Mouse (Mus musculus) kidney, embryonic 14.5 days (tissue): ENCODE data around the gene Pex3. TPM values are rescaled to one million over a fixed set of nuclear protein-coding genes. Genes with fewer than 3 reads are reported as not detected.

ENCODE experiments used
- ATAC-seq: fragments of 200-750 bp; cut with Nextera tagmentation; 2 replicates; pipeline ENCODE4 v1.8.0; 2017; ENCODE audit warnings: moderate number of reproducible peaks, mild to moderate bottlenecking, moderate TSS enrichment, moderate library complexity; ENCODE audit not compliant: low FRiP score, low TSS enrichment
- H3K27ac ChIP-seq: fragments of 300-500 bp; sonication (generic); 2 replicates; pipeline ENCODE4 v1.5.1; 2014; ENCODE audit warnings: low read depth, mild to moderate bottlenecking, low read length, moderate library complexity, mixed read lengths
- H3K27me3 ChIP-seq: fragments of 300-500 bp; sonication (generic); 2 replicates; pipeline ENCODE4 v1.6.1; 2014; ENCODE audit warnings: mild to moderate bottlenecking, low read length; ENCODE audit not compliant: control insufficient read depth, insufficient read depth
- H3K36me3 ChIP-seq: fragments of 300-500 bp; sonication (generic); 2 replicates; pipeline ENCODE4 v1.6.1; 2014; ENCODE audit warnings: low read length, mixed read lengths; ENCODE audit not compliant: control insufficient read depth, insufficient read depth
- H3K4me1 ChIP-seq: fragments of 300-500 bp; sonication (generic); 2 replicates; pipeline ENCODE4 v1.6.1; 2014; ENCODE audit warnings: low read length, mixed read lengths; ENCODE audit not compliant: control insufficient read depth, insufficient read depth
- H3K4me2 ChIP-seq: fragments of 300-500 bp; sonication (generic); replicated peaks from 2 replicates; pipeline ENCODE4 v1.6.1; 2014; ENCODE audit warnings: low read depth, mild to moderate bottlenecking, low read length
- H3K4me3 ChIP-seq: fragments of 300-500 bp; sonication (generic); 2 replicates; pipeline ENCODE4 v1.5.1; 2014; ENCODE audit warnings: mild to moderate bottlenecking, low read length
- H3K9ac ChIP-seq: fragments of 300-500 bp; sonication (generic); 2 replicates; pipeline ENCODE4 v1.6.1; 2014; ENCODE audit warnings: low read depth, mild to moderate bottlenecking, low read length, moderate library complexity
- H3K9me3 ChIP-seq: fragments of 300-500 bp; sonication (generic); 2 replicates; pipeline ENCODE4 v1.6.1; 2016; ENCODE audit warnings: low read length; ENCODE audit not compliant: control insufficient read depth
- WGBS: fragments of 180-500 bp; shearing (Covaris S2); extraction: QIAGEN DNeasy Blood & Tissue Kit; methylation state at CpG from one replicate; pipeline ENCODE4 v1.1.7; 2014; 5-methylcytosine and 5-hydroxymethylcytosine counted together
- polyA plus RNA-seq: library from polyadenylated mRNA; unstranded; fragments of >200 nt; fragmentation: Nextera tagmentation; extraction: Ambion mirVana; gene quantifications from 2 replicates; pipeline ENCODE4 v1.2.1, GENCODE M21; 2014

Gene Pex3
- 29.7 and 30.4 TPM in 2 replicates for polyA plus RNA-seq

DNA sequence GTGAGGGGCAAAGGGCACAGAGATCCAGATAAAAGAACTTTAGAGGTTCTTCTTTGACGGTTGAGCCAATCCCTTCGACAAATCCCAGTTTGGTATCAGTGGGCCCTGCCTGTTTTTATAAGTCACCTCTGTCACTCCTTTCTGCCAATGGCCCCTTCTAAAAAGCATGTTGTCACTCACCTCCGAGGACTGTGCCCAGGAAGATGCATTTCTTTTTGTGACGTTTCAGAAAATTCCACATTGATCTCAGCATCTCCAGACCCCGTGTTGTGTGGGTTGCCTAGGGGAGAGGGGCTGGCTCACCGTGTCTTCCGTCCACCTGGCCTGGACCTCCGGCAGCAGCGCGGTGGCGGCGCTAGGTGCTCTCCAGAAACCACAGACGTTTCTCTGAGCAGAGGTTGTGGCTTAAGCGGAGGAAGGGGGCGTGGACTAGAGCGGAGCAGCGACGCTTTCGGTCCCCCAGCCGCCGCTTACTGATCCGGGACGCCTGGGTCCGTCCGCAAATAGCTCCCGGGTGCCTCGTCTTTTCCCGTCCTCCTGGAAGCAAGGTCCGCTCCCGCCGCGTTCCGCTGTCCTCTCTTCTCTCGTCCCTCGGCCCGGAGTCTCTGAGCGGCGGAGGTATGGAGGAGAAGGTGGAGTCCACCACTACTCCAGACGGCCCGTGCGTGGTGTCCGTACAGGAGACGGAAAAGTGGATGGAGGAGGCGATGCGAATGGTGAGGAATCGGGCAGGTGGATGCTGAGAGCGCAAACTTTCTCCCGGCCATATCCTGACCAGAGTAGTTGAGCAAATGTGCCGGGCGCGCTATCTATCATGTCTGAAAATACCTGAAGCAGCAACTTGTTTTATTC lies at the start of gene Pex3, which contains the start of gene Adat2:
Pex3 (minus strand) TSS at position 497 of the 852 bp plus-strand sequence.
Adat2 (plus strand) TSS at position 249 of the 852 bp plus-strand sequence.
- peak; percentile 98 for ATAC-seq
- H3K4me1 ChIP-seq = peaks cover 10% of the 10 kb centered on the region; the same call in 1 of the 2 replicates
- peak within 1 kb of the TSS; percentile 75 for H3K9ac ChIP-seq
- peak within 1 kb of the TSS; percentile 69 for H3K4me2 ChIP-seq
- peaks cover 2% of the 10 kb centered on the region; the same call in 1 of the 2 replicates for H3K36me3 ChIP-seq
- no peaks in the 10 kb centered on the region for H3K27me3 ChIP-seq
- under 1% methylated on average over 50 of the region's 51 CpGs for WGBS
- peak within 1 kb of the TSS; percentile 76 for H3K4me3 ChIP-seq
- H3K9me3 ChIP-seq = no peaks in the 10 kb centered on the region
- peak within 1 kb of the TSS; percentile 71 for H3K27ac ChIP-seq

DNA sequence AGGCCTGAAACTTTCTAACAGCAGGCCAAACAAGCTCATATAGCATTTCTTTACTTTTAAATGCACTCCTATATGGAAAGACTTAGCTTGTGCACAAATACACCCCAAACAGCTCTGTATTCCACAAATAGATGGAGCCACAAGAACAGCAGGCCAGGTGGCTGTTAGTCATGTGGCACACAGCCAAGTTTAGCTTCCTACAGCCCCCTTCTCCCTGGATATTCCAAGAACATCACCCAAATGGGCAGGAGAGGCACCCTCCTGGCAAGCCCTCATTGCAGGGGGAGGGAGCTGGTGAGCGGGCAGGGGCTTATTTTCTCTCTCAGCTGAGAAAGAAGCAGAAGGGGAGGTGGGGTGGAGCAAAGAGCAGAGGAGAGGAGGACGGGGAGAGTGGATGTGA lies 48.0 kb upstream of the Pex3 start:
- no peaks in the 10 kb centered on the region for H3K27me3 ChIP-seq
- no peaks in the 10 kb centered on the region for H3K9me3 ChIP-seq
- no peak overlapping the region for H3K4me3 ChIP-seq
- WGBS = 63% methylated on average over 2 of the region's 2 CpGs
- H3K9ac ChIP-seq = no peak overlapping the region
- ATAC-seq = no peak
- H3K4me2 ChIP-seq = no peak overlapping the region
- no peak overlapping the region for H3K27ac ChIP-seq
- no peaks in the 10 kb centered on the region for H3K4me1 ChIP-seq
- no peaks in the 10 kb centered on the region for H3K36me3 ChIP-seq

DNA sequence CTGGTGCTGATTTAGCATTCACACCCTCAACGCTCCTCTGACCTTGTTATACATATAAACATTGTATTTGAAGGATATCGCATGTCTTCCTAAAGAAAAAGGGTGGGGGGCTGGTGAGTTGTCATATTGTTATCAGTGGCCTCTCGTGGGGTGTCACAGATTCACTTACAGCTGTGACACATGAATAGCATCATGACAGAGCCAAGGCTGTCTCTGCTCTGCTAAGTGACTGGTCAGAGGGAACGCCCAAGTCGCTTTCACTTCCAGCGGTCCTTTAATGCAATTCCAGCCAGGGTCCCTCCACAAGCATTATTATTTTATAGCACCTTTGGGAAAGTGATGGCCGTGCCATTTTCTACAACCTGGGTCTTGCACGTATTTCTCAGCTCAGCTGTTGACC lies 44.5 kb upstream of the Pex3 start:
- Histone ChIP-seq H3K9ac (no peak overlapping the region), H3K4me2 (no peak overlapping the region), H3K36me3 (no peaks in the 10 kb centered on the region), H3K27me3 (no peaks in the 10 kb centered on the region), H3K4me1 (no peaks in the 10 kb centered on the region), H3K27ac (no peak overlapping the region), H3K4me3 (no peak overlapping the region), H3K9me3 (no peaks in the 10 kb centered on the region)
- WGBS = 51% methylated on average over 8 of the region's 8 CpGs
- no peak for ATAC-seq

DNA sequence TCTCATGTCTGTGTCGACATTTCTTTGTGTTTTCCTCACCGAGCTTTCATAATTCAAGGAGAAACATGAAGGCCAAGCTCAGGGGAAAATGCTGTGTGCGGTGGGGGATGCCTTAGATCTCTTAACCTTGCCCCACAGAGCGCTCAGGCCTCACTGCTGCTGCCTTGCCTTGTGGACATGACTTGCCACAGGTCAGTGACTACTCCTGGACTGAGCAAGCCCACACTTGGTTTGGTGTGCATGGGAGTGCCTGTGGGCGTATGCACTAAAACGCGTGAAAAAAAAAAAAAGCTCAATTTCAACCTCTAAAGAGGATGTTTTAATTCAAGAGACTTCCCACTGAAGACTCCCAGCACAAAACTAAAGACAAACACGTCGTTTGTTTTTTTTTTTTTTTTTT lies 43.9 kb upstream of the Pex3 start:
- WGBS = 49% methylated on average over 9 of the region's 9 CpGs
- Histone ChIP-seq H3K4me1 (no peaks in the 10 kb centered on the region), H3K36me3 (no peaks in the 10 kb centered on the region), H3K4me2 (no peak overlapping the region), H3K9me3 (no peaks in the 10 kb centered on the region), H3K9ac (no peak overlapping the region), H3K4me3 (no peak overlapping the region), H3K27me3 (no peaks in the 10 kb centered on the region), H3K27ac (no peak overlapping the region)
- ATAC-seq = peak; percentile 79

DNA sequence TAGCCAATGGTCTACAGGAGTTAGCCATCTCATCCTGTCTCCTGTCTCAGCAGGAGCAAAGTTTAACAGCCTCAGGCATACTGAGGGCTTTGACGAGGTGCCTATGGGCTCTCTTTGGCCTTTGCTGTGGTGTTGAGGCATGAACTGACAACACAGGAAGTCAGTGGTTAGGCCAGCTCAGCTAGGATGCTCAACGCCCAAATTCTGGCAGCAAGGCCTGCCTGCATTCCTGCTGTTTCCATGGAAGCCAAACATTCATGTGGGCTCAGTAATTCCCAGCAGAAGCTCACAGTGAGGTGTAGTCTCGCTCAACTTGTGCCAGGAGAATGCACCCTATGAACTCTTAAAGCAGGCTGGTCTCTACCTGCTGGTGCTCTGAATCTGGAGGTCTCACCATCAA lies 43.1 kb upstream of the Pex3 start:
- Histone ChIP-seq H3K4me2 (no peak overlapping the region), H3K4me3 (no peak overlapping the region), H3K9ac (no peak overlapping the region), H3K9me3 (no peaks in the 10 kb centered on the region), H3K4me1 (no peaks in the 10 kb centered on the region), H3K36me3 (no peaks in the 10 kb centered on the region), H3K27me3 (no peaks in the 10 kb centered on the region), H3K27ac (no peak overlapping the region)
- no peak for ATAC-seq
- 80% methylated on average over 3 of the region's 3 CpGs for WGBS

DNA sequence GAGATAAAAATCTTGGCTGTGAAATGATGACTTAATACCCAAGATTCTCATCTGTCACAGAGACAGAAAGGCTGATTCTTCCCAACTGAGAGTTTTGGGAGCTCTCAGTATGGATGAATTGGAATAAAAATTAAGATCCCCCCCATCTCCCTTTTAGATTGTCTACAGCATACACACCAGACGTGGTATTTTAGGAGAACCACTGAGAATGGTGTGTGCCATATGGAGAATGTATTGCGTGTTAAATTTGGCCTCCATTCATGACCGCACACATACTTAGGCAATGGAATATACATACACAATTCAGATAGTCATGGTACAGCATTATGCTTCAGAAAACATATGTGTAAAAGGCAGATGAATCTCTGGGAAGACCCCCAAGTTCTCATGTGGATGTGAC lies 40.6 kb upstream of the Pex3 start:
- Histone ChIP-seq H3K36me3 (no peaks in the 10 kb centered on the region), H3K4me1 (no peaks in the 10 kb centered on the region), H3K9me3 (no peaks in the 10 kb centered on the region), H3K27me3 (no peaks in the 10 kb centered on the region), H3K27ac (no peak overlapping the region), H3K9ac (no peak overlapping the region), H3K4me2 (no peak overlapping the region), H3K4me3 (no peak overlapping the region)
- ATAC-seq = no peak
- WGBS = 90% methylated on average over 3 of the region's 3 CpGs

DNA sequence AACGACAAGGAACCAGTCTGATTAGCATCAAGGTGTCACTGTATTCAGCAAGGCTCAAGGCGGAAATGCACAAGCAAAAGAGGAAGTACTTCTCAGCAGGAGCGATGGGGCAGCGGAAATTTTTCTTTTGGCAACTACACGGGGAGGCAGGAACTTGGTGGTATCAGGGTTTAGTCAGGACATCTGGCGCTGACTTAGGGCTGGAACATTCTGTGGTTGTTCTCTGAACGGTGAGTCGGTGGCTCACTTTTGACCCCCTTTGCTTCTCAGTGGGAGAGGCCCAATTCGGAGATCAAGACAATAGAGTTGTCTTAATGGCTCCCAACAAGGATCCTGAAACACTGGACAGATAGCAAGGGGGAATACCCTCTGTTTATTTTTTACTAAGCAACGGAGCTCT lies 39.3 kb upstream of the Pex3 start:
- Histone ChIP-seq H3K27me3 (no peaks in the 10 kb centered on the region), H3K27ac (no peak overlapping the region), H3K4me2 (no peak overlapping the region), H3K36me3 (no peaks in the 10 kb centered on the region), H3K4me3 (no peak overlapping the region), H3K9me3 (no peaks in the 10 kb centered on the region), H3K4me1 (no peaks in the 10 kb centered on the region), H3K9ac (no peak overlapping the region)
- no peak for ATAC-seq
- WGBS = 93% methylated on average over 10 of the region's 10 CpGs

DNA sequence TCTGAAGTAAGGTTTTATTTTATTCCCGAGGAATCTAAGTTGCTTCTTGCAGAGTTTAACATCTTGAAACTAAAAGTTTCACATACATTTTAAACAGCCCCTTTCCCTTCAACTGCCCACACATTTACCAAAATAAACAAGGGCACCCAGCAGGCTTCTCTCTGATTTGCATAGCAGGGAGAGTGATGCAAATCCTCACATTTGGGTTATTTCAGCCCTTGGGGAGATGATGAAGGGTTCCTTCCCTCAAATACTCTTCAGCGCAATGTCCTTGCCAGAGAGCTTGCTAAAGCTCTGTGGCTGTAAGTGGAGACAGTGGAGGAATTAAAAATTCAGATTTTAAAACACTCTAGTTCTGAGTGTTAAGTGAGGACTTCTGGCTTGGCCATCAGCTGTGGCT lies 35.0 kb upstream of the Pex3 start:
- Histone ChIP-seq H3K27ac (no peak overlapping the region), H3K4me3 (no peak overlapping the region), H3K9ac (no peak overlapping the region), H3K4me1 (no peaks in the 10 kb centered on the region), H3K27me3 (no peaks in the 10 kb centered on the region), H3K9me3 (no peaks in the 10 kb centered on the region), H3K4me2 (no peak overlapping the region), H3K36me3 (no peaks in the 10 kb centered on the region)
- WGBS = 70% methylated on average over 2 of the region's 2 CpGs
- ATAC-seq = no peak

DNA sequence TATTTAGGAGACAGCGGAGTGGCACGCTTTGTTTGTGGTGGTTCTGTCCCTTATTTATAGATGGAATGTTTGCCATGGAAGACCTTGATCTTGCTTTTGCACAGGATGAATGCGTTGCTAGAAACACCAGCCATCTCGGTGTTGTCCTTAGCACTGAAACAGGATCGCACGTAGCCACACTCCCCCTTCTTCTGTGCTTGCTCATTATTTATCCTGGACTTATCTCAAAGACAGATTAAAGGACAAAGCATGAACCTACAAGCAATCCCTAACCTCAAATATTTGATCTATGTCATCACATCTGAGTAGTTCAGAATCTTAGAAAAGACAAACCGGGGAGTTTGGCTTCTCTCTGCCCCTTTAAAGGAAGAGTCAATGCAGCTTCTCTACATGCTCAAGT lies 24.2 kb upstream of the Pex3 start:
- H3K9ac ChIP-seq = no peak overlapping the region
- no peak overlapping the region for H3K27ac ChIP-seq
- H3K9me3 ChIP-seq = no peaks in the 10 kb centered on the region
- ATAC-seq = no peak
- H3K4me2 ChIP-seq = no peak overlapping the region
- no peaks in the 10 kb centered on the region for H3K27me3 ChIP-seq
- no peaks in the 10 kb centered on the region for H3K4me1 ChIP-seq
- H3K36me3 ChIP-seq = no peaks in the 10 kb centered on the region
- 56% methylated on average over 7 of the region's 7 CpGs for WGBS
- no peak overlapping the region for H3K4me3 ChIP-seq
